Mouse (Mus musculus): ENCODE results near the gene Hic2. TPM values are rescaled to one million over a fixed set of nuclear protein-coding genes. Genes with fewer than 3 reads are reported as not detected.
A peak's percentile ranks its signal among the peaks of the same experiment; 100 is the strongest.

The Hic2 gene
- total and polyA plus RNA-seq, 2 experiments from 2014 or later: 4.3 to 14.9 TPM

DNA sequence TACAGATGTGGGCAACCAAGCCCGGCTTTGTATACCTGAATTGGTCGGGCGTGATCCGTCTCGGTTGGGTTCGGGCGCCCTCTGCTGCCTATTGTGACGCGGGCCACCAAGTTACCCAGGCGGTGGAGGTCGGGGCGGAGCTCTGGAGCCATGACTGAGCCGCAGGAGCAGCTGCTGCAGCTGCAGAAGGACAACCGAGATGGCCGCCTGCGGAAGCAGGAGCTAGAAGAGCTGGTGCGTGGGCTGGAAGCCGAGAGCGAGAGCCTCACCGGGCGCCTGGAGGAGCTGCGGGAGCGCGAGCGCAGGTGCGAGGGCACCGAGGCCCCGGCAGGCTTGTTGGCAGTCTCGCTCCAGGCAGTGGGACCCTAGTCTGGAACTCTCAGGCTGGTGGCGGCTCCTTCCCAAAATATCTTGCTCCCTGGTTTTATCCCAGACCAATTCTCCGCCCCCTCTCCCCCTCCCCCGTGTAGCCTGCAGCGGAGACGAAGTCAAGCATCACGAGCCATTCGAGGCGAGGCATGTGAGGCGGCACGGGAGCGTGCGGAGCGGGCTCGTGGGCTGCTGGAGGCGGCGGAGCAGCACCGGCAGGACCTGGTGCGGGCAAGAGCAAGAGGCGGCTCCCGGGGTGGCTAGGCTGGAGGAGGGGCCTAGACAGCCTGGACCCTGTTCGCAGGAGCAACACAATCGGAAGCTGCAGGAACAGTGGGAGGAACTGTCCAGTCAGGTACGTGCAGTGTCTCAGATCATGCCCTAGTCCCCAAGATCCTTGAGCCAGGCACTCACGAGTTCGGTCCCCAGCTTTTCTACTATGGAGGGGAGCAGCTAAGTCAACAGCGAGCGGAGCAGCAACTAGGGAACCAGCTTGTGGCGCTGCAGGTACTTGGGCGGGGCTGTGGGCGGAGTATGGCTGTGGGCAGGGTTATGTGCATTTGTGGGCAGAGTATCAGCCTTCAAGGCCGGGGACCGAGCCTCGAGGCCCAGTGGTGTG, 43.1 kb downstream of the Hic2 start:
- peak overlapping the region; percentile 80 for H3K27ac ChIP-seq (ENCODE audit: low read depth, low read length)
- peak overlapping the region; percentile 57 for H3K9ac ChIP-seq
- ATAC-seq (peak; percentile 89), DNase-seq (peak; percentile 93)
- peak overlapping the region; percentile 57 for H3K4me3 ChIP-seq (ENCODE audit: low read depth, low read length)
- peaks cover 4% of the 10 kb centered on the region; the same call in 1 of the 2 replicates for H3K4me1 ChIP-seq (ENCODE audit: insufficient read depth)
- no peaks in the 10 kb centered on the region for H3K9me3 ChIP-seq (ENCODE audit: low read length)
- WGBS: under 1% methylated on average over 61 of the region's 62 CpGs
- peak; percentile 91 for TF ChIP-seq CTCF (IDR thresholded peaks at IDR 0.05; ENCODE audit: low read depth)
- H3K4me2 ChIP-seq (ENCODE audit: low read depth): peak overlapping the region; percentile 96
- no peaks in the 10 kb centered on the region for H3K27me3 ChIP-seq (ENCODE audit: insufficient read depth, low read length)
- peaks cover 29% of the 10 kb centered on the region for H3K36me3 ChIP-seq (ENCODE audit: insufficient read depth)

GRCm38 (mm10) chr16:17277342-17278211, 44.2 kb downstream of the Hic2 start:
- DNase-seq (peak; percentile 79), ATAC-seq (peak; percentile 66)
- peak overlapping the region; percentile 57 for H3K4me3 ChIP-seq (ENCODE audit: low read depth, low read length)
- peak overlapping the region; percentile 57 for H3K9ac ChIP-seq
- H3K27ac ChIP-seq (ENCODE audit: low read depth, low read length): peak overlapping the region; percentile 1; the same call in 1 of the 2 replicates
- H3K36me3 ChIP-seq (ENCODE audit: insufficient read depth): peaks cover 40% of the 10 kb centered on the region
- 6% methylated on average over 61 of the region's 61 CpGs for WGBS
- peaks cover 4% of the 10 kb centered on the region; the same call in 1 of the 2 replicates for H3K4me1 ChIP-seq (ENCODE audit: insufficient read depth)
- H3K4me2 ChIP-seq (ENCODE audit: low read depth): peak overlapping the region; percentile 96
- TF ChIP-seq CTCF (IDR thresholded peaks at IDR 0.05; ENCODE audit: low read depth): no peak
- H3K27me3 ChIP-seq (ENCODE audit: insufficient read depth, low read length): no peaks in the 10 kb centered on the region
- no peaks in the 10 kb centered on the region for H3K9me3 ChIP-seq (ENCODE audit: low read length)

GRCm38 (mm10) chr16:17280471-17280870, 47.1 kb downstream of the Hic2 start:
- 96% methylated on average over 11 of the region's 11 CpGs for WGBS

GRCm38 (mm10) chr16:17283151-17283550, 49.8 kb downstream of the Hic2 start:
- peaks cover 91% of the 10 kb centered on the region for H3K36me3 ChIP-seq (ENCODE audit: insufficient read depth)

More at GRCm38 (mm10) chr16:17280471-17280870, 47.1 kb downstream of the Hic2 start:
- no peak for TF ChIP-seq CTCF (IDR thresholded peaks at IDR 0.05; ENCODE audit: low read depth)
- H3K4me3 ChIP-seq (ENCODE audit: low read depth, low read length): no peak overlapping the region
- no peaks in the 10 kb centered on the region for H3K9me3 ChIP-seq (ENCODE audit: low read length)
- DNase-seq: no peak
- peaks cover 69% of the 10 kb centered on the region for H3K36me3 ChIP-seq (ENCODE audit: insufficient read depth)
- no peaks in the 10 kb centered on the region for H3K27me3 ChIP-seq (ENCODE audit: insufficient read depth, low read length)
- H3K4me2 ChIP-seq (ENCODE audit: low read depth): no peak overlapping the region
- ATAC-seq: no peak
- H3K27ac ChIP-seq (ENCODE audit: low read depth, low read length): no peak overlapping the region
- H3K4me1 ChIP-seq (ENCODE audit: insufficient read depth): peaks cover 4% of the 10 kb centered on the region; the same call in 1 of the 2 replicates
- no peak overlapping the region for H3K9ac ChIP-seq

GRCm38 (mm10) chr16:17287103-17287502, 53.7 kb downstream of the Hic2 start:
- no peak for TF ChIP-seq CTCF (IDR thresholded peaks at IDR 0.05; ENCODE audit: low read depth)
- DNase-seq (no peak), ATAC-seq (no peak)
- H3K4me3 ChIP-seq (ENCODE audit: low read depth, low read length): no peak overlapping the region
- no peaks in the 10 kb centered on the region for H3K27me3 ChIP-seq (ENCODE audit: insufficient read depth, low read length)
- H3K9ac ChIP-seq: no peak overlapping the region
- no peak overlapping the region for H3K27ac ChIP-seq (ENCODE audit: low read depth, low read length)
- no peak overlapping the region for H3K4me2 ChIP-seq (ENCODE audit: low read depth)
- 85% methylated on average over 2 of the region's 2 CpGs for WGBS
- no peaks in the 10 kb centered on the region for H3K4me1 ChIP-seq (ENCODE audit: insufficient read depth)
- H3K36me3 ChIP-seq (ENCODE audit: insufficient read depth): peaks cover 77% of the 10 kb centered on the region
- H3K9me3 ChIP-seq (ENCODE audit: low read length): no peaks in the 10 kb centered on the region

More at GRCm38 (mm10) chr16:17283151-17283550, 49.8 kb downstream of the Hic2 start:
- no peak for TF ChIP-seq CTCF (IDR thresholded peaks at IDR 0.05; ENCODE audit: low read depth)
- Histone ChIP-seq H3K27ac (ENCODE audit: low read depth, low read length) (no peak overlapping the region), H3K4me1 (ENCODE audit: insufficient read depth) (no peaks in the 10 kb centered on the region), H3K9me3 (ENCODE audit: low read length) (no peaks in the 10 kb centered on the region), H3K4me3 (ENCODE audit: low read depth, low read length) (no peak overlapping the region), H3K27me3 (ENCODE audit: insufficient read depth, low read length) (no peaks in the 10 kb centered on the region), H3K9ac (no peak overlapping the region), H3K4me2 (ENCODE audit: low read depth) (no peak overlapping the region)
- DNase-seq (no peak), ATAC-seq (no peak)
- WGBS: 63% methylated on average over 6 of the region's 6 CpGs

GRCm38 (mm10) chr16:17291016-17291415, 57.6 kb downstream of the Hic2 start:
- H3K4me2 ChIP-seq (ENCODE audit: low read depth): no peak overlapping the region
- peaks cover 67% of the 10 kb centered on the region for H3K36me3 ChIP-seq (ENCODE audit: insufficient read depth)
- H3K4me3 ChIP-seq (ENCODE audit: low read depth, low read length): no peak overlapping the region
- TF ChIP-seq CTCF (IDR thresholded peaks at IDR 0.05; ENCODE audit: low read depth): no peak
- DNase-seq (no peak), ATAC-seq (no peak)
- H3K9me3 ChIP-seq (ENCODE audit: low read length): no peaks in the 10 kb centered on the region
- no peaks in the 10 kb centered on the region for H3K4me1 ChIP-seq (ENCODE audit: insufficient read depth)
- H3K27me3 ChIP-seq (ENCODE audit: insufficient read depth, low read length): no peaks in the 10 kb centered on the region
- H3K27ac ChIP-seq (ENCODE audit: low read depth, low read length): no peak overlapping the region
- 95% methylated on average over 2 of the region's 2 CpGs for WGBS
- no peak overlapping the region for H3K9ac ChIP-seq

Data from forebrain, postnatal 0 days (tissue).